Mouse (Mus musculus) WW6 (cell line): Measurements from ENCODE around the gene Zfyve26.
"Not testable (repeated sequence)": the region's sequence is repeated elsewhere in the genome, so short reads cannot be mapped to it uniquely, and the experiment has no call there.

Experiments used
- DNase-seq: peaks from one replicate; pipeline ENCODE4 v3.0.0-alpha.2; 2013; ENCODE audit warnings: low read depth, low spot score

Zfyve26 gene

DNA sequence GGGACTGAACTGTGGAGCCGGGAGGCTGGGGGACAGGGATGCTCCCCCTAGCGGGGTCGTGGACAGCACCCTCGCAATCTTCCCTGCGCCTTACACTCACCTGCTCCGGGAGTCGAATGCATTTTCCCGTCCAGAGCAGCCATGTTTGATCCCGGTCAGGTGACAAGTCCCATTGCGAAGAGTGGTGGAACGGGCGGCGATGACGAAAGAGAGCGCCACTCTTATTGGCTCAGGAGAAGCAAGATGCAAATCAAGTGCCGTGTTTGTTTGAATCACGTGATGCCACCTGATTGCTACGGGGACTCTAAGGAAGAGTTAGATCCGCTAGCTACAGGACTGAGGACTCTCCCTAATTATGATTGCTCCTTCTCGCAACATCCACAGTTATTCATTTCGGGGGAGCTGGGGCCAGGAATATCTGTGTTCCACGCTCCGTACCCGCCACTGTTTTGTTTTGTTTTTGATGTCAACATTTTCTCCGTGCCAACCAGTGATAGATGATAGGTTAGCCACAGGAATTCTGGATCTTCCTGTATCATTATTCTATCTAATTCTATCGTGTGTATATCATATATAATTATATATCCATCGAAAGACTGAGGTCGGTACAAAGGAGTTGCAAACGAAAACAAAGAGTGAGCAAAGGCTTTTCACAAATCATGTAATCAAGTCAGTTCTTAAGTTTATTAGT, at the start of gene Zfyve26:
Gene Zfyve26, minus strand, starts transcription at position 179 of the 691 bp plus-strand sequence.
- peak; percentile 93 for DNase-seq

- DNase-seq: peak; percentile 39
Observed at GRCm38 (mm10) chr12:79341291-79341845, 45.3 kb upstream of the Zfyve26 start.

DNA sequence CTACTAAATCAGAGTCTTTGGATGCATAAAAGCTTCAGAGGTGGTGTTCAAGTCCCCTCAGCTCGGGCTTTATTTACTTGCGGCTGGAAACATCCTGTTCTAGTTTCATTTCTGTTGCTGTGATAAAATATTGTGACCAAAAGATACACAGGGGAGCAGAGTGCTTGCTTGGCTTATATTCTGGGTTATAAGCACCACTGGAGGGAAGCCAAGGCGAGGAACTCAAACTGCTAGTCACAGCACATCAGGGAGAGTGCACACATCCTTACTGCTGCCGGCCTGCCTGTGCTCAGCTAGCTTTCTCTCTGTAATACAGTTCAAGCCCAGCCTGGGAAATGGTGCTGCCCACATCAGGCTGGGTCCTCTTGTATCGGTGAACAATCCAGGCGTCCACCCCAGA, 44.4 kb upstream of the Zfyve26 start:
- DNase-seq: no peak

DNA sequence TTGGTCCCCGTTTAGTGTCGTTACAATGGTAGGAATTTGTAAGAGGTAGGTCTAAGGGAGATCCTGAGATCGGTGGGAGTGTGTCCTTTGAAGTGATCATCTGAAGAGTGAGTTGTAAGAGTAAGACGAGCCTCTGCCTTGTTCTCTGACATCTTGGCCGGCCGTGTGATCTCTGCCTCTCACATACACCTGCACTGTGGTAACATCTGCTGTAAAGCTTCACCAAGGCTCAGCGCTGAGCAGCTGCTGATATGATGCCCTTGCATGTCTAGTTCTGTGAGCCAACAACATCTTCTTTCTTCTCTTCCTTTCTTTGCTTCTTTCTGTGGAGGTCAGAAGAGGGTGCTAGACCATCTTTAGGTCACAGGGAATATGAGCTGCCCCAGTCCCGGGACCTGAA, 42.7 kb upstream of the Zfyve26 start:
- DNase-seq: no peak

DNA sequence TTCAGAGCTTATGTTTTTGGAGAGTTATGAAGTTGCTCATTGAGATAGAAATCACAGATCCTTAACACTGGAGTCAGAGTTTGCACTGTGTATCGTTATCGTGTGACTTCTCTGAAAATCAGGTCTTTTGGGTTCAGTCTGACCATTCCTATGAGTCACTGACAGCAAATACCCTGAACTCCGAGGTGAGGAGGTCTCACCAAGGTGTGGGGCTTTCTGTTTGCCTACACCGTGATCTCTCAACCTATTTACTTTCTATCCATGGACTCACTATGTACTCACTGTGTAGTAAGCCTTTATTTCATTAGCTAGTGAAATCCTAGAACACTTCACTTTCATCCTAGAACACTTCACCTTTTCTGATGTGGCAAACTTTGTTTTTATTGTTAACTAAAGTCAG, 35.6 kb upstream of the Zfyve26 start:
- DNase-seq: no peak

- no peak for DNase-seq
Observed at GRCm38 (mm10) chr12:79330571-79330970, 34.5 kb upstream of the Zfyve26 start.

- DNase-seq: no peak
Observed at GRCm38 (mm10) chr12:79327868-79328267, 31.8 kb upstream of the Zfyve26 start.

DNA sequence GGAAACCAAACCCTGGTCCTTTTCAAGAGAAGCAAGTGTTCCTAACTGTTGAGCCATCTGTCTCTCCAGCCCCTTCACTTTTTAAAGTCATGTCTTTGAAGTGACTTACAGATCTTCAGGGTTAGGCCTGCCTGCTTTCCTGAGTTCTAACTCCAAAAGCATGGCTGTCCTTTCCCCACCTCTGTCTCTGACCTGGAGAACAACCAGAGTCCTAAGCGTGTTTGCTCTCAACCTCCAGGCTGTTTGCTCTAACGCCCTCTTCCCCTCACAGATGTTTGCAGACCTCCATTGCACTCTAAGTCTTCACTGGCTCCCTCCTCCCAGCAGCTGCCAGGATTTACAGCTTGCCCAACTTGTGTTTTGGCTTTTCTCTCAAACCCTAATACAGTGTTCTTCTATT, 30.6 kb upstream of the Zfyve26 start:
- DNase-seq: no peak

- no peak for DNase-seq
Observed at GRCm38 (mm10) chr12:79326236-79326635, 30.1 kb upstream of the Zfyve26 start.

DNA sequence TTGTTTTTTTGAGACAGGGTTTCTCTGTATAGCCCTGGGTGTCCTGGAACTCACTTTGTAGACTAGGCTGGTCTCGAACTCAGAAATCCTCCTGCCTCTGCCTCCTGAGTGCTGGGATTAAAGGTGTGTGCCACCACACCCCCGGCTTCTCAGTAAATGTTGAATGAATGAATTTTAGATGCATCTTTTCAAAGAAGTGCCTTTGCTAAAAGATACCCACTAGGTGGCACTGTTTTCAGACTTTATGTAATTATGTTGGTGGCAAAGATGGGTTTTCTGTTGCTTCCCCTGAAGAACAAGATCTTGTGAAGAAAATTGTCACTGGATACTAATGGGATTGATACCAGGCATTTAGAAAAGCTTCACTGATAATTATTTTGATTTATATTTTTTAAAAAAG, 26.4 kb upstream of the Zfyve26 start:
- not testable (repeated sequence) for DNase-seq

DNA sequence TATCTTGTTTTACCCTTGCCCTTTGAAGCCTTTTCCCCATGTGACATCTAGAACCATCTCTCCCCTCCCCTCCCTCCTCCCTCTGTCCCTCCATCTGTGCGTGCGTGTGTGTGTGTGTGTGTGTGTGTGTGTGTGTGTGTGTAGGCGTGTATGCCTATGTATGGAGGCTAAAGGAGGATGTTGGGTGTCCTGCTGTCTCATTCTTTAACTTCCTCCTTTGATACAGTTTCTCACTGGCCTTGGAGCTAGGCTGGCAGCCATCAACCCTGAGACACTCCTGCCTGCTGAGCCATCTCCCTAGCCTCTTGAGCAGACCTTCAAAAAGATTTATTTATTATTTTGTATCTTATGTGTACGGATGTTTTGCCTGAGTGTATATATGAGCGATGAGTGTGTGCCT, 24.8 kb upstream of the Zfyve26 start:
- no peak for DNase-seq

- DNase-seq: no peak
Observed at GRCm38 (mm10) chr12:79317339-79317738, 21.2 kb upstream of the Zfyve26 start.

DNA sequence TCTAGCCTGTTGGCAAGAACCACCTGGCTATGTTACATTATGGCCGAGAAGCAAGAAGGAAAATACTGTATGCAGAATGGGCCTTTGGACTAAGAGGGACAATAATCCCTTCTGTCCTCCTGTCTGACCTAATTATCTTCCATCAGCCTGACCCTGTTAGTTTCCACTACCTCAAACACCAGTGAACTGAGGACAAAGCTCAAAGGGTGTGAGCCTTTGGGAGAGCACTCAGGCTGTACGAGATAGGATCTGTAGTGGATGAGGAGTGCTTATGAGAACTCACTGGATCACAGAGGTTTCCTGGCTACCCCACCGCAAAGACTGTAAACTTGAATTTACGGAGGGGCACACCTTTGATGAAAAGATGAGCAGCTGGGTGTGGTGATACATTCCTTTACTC, 17.6 kb upstream of the Zfyve26 start:
- DNase-seq: no peak

DNA sequence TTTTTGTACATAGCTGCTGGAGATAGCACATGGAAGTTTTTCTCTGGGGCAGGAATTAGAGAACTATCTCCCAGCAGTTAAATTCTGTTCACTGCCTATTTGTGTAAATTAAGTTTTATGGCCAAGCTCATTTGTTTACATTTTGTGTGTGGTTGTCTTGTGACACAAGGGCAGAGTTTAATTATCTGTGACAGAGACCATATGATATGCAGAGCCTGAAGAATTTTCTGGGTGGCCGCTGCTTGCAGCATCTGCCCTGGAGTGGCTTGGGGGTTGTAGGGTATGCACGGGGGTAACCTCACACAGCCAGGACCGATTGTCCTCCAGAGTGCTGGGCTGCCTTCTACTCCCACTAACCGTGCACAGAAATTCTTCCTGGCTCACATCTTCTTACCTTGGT, 9.9 kb upstream of the Zfyve26 start:
- no peak for DNase-seq

GRCm38 (mm10) chr12:79305131-79305530, 9.0 kb upstream of the Zfyve26 start:
- DNase-seq: no peak

DNA sequence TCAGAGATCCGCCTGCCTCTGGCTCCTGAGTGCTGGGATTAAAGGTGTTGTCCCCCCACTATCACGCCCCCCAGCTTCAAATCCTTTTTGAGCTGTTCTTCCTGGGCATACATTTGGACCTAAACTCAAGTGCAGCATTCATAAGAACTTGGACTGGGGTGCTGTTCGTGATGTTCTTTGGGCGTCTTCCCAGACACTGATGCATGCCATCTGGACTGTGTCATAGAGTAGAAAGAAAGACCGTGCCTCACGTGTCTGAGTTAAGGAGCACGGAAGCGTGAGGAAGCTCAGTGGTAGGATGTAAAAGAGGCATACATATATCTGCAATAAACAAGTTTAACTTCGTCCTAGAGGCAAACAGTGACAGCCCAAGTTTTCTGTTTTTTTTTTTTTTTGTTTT, 5.7 kb upstream of the Zfyve26 start:
- DNase-seq: no peak

GRCm38 (mm10) chr12:79297884-79298636, 2.0 kb upstream of the Zfyve26 start:
- DNase-seq: no peak

GRCm38 (mm10) chr12:79297121-79297576, 1.0 kb upstream of the Zfyve26 start, which contains the start of gene Rad51b:
Gene Rad51b (plus strand): TSS chr12:79297282.
- peak; percentile 61 for DNase-seq

DNA sequence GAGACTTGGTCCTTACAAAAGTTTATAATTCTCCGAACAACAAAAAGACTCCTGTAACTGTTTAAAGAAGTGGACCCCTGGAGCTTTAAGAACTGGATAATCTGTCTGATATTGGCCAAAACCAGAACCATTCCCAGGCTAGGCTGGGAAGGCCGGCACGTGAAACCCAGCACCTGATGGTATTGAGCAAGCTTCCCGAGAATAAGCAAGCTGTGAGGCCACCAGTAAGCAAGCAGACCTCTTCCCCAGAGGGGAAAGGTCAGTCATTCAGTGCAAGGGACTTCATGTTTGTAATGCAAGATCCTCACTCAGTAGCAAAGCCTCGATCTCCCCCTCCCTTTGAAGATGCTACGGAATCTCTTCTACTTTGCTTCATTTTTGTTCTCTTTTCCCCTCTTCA, 3.2 kb downstream of the Zfyve26 start:
- no peak for DNase-seq

- DNase-seq: no peak
Observed at GRCm38 (mm10) chr12:79282595-79282994, 13.5 kb downstream of the Zfyve26 start.

GRCm38 (mm10) chr12:79279513-79280115, 16.5 kb downstream of the Zfyve26 start:
- no peak for DNase-seq

DNA sequence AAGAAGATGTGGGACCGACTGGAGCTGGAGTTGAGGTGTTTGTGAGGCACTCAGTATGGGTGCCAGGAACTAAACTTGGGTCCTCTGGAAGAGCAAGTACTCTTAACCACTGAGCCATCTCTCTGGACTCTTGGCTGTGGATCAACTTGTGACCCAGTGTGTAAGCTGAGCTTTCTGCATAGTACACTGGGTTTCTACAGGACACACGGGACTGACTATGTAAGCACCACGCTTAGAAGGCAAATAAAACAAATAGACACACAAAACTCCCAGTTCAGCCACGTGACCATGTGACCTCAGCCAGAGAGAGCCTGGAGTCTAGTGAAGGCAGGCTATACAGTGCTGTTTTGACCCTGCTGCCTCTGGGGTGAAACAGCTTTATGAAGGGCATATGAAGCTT, 23.5 kb downstream of the Zfyve26 start:
- DNase-seq: no peak
